Mouse (Mus musculus): ENCODE data around the gene Spdye4a. TPM values are rescaled to one million over a fixed set of nuclear protein-coding genes. Genes with fewer than 3 reads are reported as not detected.
A peak's percentile ranks its signal among the peaks of the same experiment; 100 is the strongest.
"Not testable (repeated sequence)": the region's sequence is repeated elsewhere in the genome, so short reads cannot be mapped to it uniquely, and the experiment has no call there.

Spdye4a gene
- polyA plus RNA-seq, 1 experiment from 2014 or later: not detected

- H3K4me3 ChIP-seq (replicated peaks): no peak overlapping the region
- H3K4me1 ChIP-seq: no peaks in the 10 kb centered on the region
- H3K9ac ChIP-seq: no peak overlapping the region
- no peaks in the 10 kb centered on the region for H3K36me3 ChIP-seq
- no peak overlapping the region for H3K4me2 ChIP-seq (replicated peaks)
- H3K27me3 ChIP-seq: no peaks in the 10 kb centered on the region
- ATAC-seq (ENCODE audit: insufficient number of reproducible peaks, low FRiP score, low TSS enrichment, low read depth): no peak
- WGBS: 65% methylated on average over 1 of the region's 1 CpGs
- H3K27ac ChIP-seq (replicated peaks): no peak overlapping the region
- H3K9me3 ChIP-seq (replicated peaks): no peaks in the 10 kb centered on the region
Observed at GRCm38 (mm10) chr5:143222287-143222686, 4.4 kb downstream of the Spdye4a start.

GRCm38 (mm10) chr5:143220996-143221395 lies 5.7 kb downstream of the Spdye4a start:
- no peaks in the 10 kb centered on the region for H3K4me1 ChIP-seq
- WGBS: 74% methylated on average over 5 of the region's 5 CpGs

GRCm38 (mm10) chr5:143213832-143214231 lies 12.9 kb downstream of the Spdye4a start:
- Histone ChIP-seq H3K9ac (no peak overlapping the region), H3K36me3 (no peaks in the 10 kb centered on the region), H3K4me1 (no peaks in the 10 kb centered on the region), H3K4me2 (replicated peaks) (no peak overlapping the region), H3K27me3 (0 out of 2 replicates have a peak, but pooled peaks cover 3% of the 10 kb centered on the region), H3K4me3 (replicated peaks) (no peak overlapping the region), H3K27ac (replicated peaks) (no peak overlapping the region), H3K9me3 (replicated peaks) (no peaks in the 10 kb centered on the region)
- 86% methylated on average over 2 of the region's 2 CpGs for WGBS
- ATAC-seq (ENCODE audit: insufficient number of reproducible peaks, low FRiP score, low TSS enrichment, low read depth): no peak

More at GRCm38 (mm10) chr5:143220996-143221395, 5.7 kb downstream of the Spdye4a start:
- ATAC-seq (ENCODE audit: insufficient number of reproducible peaks, low FRiP score, low TSS enrichment, low read depth): no peak
- H3K9me3 ChIP-seq (replicated peaks): no peaks in the 10 kb centered on the region
- no peaks in the 10 kb centered on the region for H3K36me3 ChIP-seq
- H3K9ac ChIP-seq: no peak overlapping the region
- no peak overlapping the region for H3K27ac ChIP-seq (replicated peaks)
- no peak overlapping the region for H3K4me2 ChIP-seq (replicated peaks)
- no peaks in the 10 kb centered on the region for H3K27me3 ChIP-seq
- no peak overlapping the region for H3K4me3 ChIP-seq (replicated peaks)

- no peak overlapping the region for H3K4me3 ChIP-seq (replicated peaks)
- 69% methylated on average over 3 of the region's 3 CpGs for WGBS
- H3K4me2 ChIP-seq (replicated peaks): no peak overlapping the region
- H3K36me3 ChIP-seq: no peaks in the 10 kb centered on the region
- H3K27ac ChIP-seq (replicated peaks): no peak overlapping the region
- H3K9ac ChIP-seq: no peak overlapping the region
- H3K27me3 ChIP-seq: no peaks in the 10 kb centered on the region
- ATAC-seq (ENCODE audit: insufficient number of reproducible peaks, low FRiP score, low TSS enrichment, low read depth): no peak
- H3K4me1 ChIP-seq: no peaks in the 10 kb centered on the region
- H3K9me3 ChIP-seq (replicated peaks): no peaks in the 10 kb centered on the region
Observed at GRCm38 (mm10) chr5:143205015-143205414, 21.7 kb downstream of the Spdye4a start.

- Histone ChIP-seq H3K9me3 (replicated peaks) (no peaks in the 10 kb centered on the region), H3K9ac (no peak overlapping the region), H3K4me2 (replicated peaks) (no peak overlapping the region), H3K4me1 (no peaks in the 10 kb centered on the region), H3K27ac (replicated peaks) (no peak overlapping the region), H3K36me3 (no peaks in the 10 kb centered on the region), H3K4me3 (replicated peaks) (no peak overlapping the region), H3K27me3 (no peaks in the 10 kb centered on the region)
- whole genome bisulfite sequencing: 77% methylated on average over 4 of the region's 4 CpGs
- ATAC-seq (ENCODE audit: insufficient number of reproducible peaks, low FRiP score, low TSS enrichment, low read depth): no peak
Observed at GRCm38 (mm10) chr5:143196506-143196905, 30.2 kb downstream of the Spdye4a start.

- H3K27me3 ChIP-seq: no peaks in the 10 kb centered on the region
- no peak overlapping the region for H3K9ac ChIP-seq
- H3K4me1 ChIP-seq: no peaks in the 10 kb centered on the region
- H3K4me2 ChIP-seq (replicated peaks): no peak overlapping the region
- H3K36me3 ChIP-seq: no peaks in the 10 kb centered on the region
- ATAC-seq (ENCODE audit: insufficient number of reproducible peaks, low FRiP score, low TSS enrichment, low read depth): no peak
- H3K4me3 ChIP-seq (replicated peaks): no peak overlapping the region
- H3K9me3 ChIP-seq (replicated peaks): no peaks in the 10 kb centered on the region
- no peak overlapping the region for H3K27ac ChIP-seq (replicated peaks)
- 86% methylated on average over 2 of the region's 2 CpGs for WGBS
Observed at GRCm38 (mm10) chr5:143195166-143195565, 31.5 kb downstream of the Spdye4a start.

GRCm38 (mm10) chr5:143194747-143195146 lies 31.9 kb downstream of the Spdye4a start:
- not testable (repeated sequence) for H3K4me3 ChIP-seq (replicated peaks); ATAC-seq (ENCODE audit: insufficient number of reproducible peaks, low FRiP score, low TSS enrichment, low read depth); H3K4me1 ChIP-seq; H3K27ac ChIP-seq (replicated peaks); H3K9ac ChIP-seq; H3K4me2 ChIP-seq (replicated peaks); H3K9me3 ChIP-seq (replicated peaks); H3K27me3 ChIP-seq; H3K36me3 ChIP-seq
- 70% methylated on average over 8 of the region's 8 CpGs for WGBS

- Histone ChIP-seq H3K4me2 (replicated peaks) (no peak overlapping the region), H3K27me3 (no peaks in the 10 kb centered on the region), H3K27ac (replicated peaks) (no peak overlapping the region), H3K9ac (no peak overlapping the region), H3K9me3 (replicated peaks) (no peaks in the 10 kb centered on the region), H3K4me1 (no peaks in the 10 kb centered on the region), H3K36me3 (no peaks in the 10 kb centered on the region), H3K4me3 (replicated peaks) (no peak overlapping the region)
- WGBS: 91% methylated on average over 8 of the region's 8 CpGs
- ATAC-seq (ENCODE audit: insufficient number of reproducible peaks, low FRiP score, low TSS enrichment, low read depth): no peak
Observed at GRCm38 (mm10) chr5:143192806-143193205, 33.9 kb downstream of the Spdye4a start.

- not testable (repeated sequence) for H3K4me3 ChIP-seq (replicated peaks); H3K36me3 ChIP-seq; H3K4me2 ChIP-seq (replicated peaks); H3K9ac ChIP-seq; ATAC-seq (ENCODE audit: insufficient number of reproducible peaks, low FRiP score, low TSS enrichment, low read depth); H3K27me3 ChIP-seq; H3K27ac ChIP-seq (replicated peaks); H3K4me1 ChIP-seq; H3K9me3 ChIP-seq (replicated peaks)
- WGBS: 72% methylated on average over 1 of the region's 1 CpGs
Observed at GRCm38 (mm10) chr5:143188014-143188413, 38.7 kb downstream of the Spdye4a start.

- Histone ChIP-seq H3K4me3 (replicated peaks) (peak within 1 kb of the TSS; percentile 63), H3K27me3 (no peaks in the 10 kb centered on the region), H3K4me2 (replicated peaks) (peak within 1 kb of the TSS; percentile 81), H3K4me1 (peaks cover 14% of the 10 kb centered on the region), H3K27ac (replicated peaks) (peak within 1 kb of the TSS; percentile 85), H3K36me3 (peaks cover 34% of the 10 kb centered on the region), H3K9ac (peak within 1 kb of the TSS; percentile 86), H3K9me3 (replicated peaks) (peaks cover 8% of the 10 kb centered on the region; the same call in 1 of the 2 replicates)
- under 1% methylated on average over 58 of the region's 58 CpGs for WGBS
- ATAC-seq (ENCODE audit: insufficient number of reproducible peaks, low FRiP score, low TSS enrichment, low read depth): peak; percentile 93
Observed at GRCm38 (mm10) chr5:143180255-143181076, 46.2 kb downstream of the Spdye4a start, which contains the start of the genes Rbak and Spdye4b. TSS of gene Rbak (minus strand) at chr5:143180775. TSS of gene Spdye4b (plus strand) at chr5:143181017.

- Histone ChIP-seq H3K4me2 (replicated peaks) (peak overlapping the region; percentile 81), H3K4me3 (replicated peaks) (peak overlapping the region; percentile 63), H3K27ac (replicated peaks) (no peak overlapping the region), H3K9ac (no peak overlapping the region), H3K9me3 (replicated peaks) (peaks cover 8% of the 10 kb centered on the region; the same call in 1 of the 2 replicates), H3K4me1 (peaks cover 14% of the 10 kb centered on the region), H3K27me3 (no peaks in the 10 kb centered on the region), H3K36me3 (peaks cover 47% of the 10 kb centered on the region)
- WGBS: 32% methylated on average over 6 of the region's 6 CpGs
- no peak for ATAC-seq (ENCODE audit: insufficient number of reproducible peaks, low FRiP score, low TSS enrichment, low read depth)
Observed at GRCm38 (mm10) chr5:143179179-143179578, 47.5 kb downstream of the Spdye4a start.
